Mouse (Mus musculus) B cell, adult 2 months (primary cell): ENCODE measurements around the gene Prkaca.

Experiments
- DNase-seq, 2 experiments: peaks; one replicate each; pipeline ENCODE4 v3.0.0; 2022

Prkaca gene

DNA sequence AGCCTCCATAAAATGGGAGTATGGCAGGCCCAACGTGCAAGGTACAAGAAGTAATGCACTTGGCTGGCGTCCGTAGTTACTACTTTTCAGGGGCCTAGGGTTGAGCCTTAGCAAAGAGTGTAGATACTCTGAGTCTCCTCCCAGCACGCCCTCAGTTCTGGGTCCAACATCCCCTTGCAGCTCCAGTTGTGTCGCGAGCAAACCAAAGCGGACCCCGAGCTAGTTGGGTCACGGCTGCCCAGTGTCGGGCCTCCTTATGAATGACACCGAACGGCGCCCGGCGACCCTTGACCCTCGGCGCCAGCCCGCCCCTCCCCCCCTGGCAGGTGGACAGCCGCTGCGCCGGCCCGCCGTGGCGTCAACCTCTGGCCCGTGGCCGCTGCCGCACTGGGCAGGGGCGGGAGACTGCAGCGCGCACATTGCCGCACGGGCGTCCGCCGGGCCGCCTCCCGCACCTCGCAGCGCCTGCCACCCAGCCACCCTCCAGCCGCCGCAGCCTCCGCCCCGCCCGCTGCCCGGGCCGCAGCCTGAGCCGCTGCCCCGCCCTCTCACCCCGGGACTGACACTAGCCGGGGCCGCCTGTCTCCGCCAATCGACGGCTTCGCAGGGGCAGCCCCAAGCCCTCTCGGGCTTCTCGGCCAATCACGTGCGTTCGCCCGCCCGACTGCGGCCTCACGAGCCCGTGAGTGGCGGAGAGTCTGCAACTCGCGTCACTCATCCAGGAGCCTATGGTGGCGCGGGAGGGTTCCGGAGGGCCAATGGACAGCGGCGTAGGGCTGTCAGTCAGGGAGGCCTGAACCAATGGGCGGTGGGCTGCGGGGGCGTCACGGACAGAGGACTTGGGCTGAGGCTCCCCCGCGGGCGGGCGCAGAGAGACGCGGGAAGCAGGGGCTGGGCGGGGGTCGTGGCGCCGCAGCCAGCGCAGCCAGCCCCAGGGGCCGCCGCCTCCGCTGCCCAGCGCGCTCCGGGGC, at the start of gene Prkaca:
Prkaca (plus strand) TSS at position 844 of the 971 bp plus-strand sequence.
- peak; percentile 94 to 95 for DNase-seq

DNA sequence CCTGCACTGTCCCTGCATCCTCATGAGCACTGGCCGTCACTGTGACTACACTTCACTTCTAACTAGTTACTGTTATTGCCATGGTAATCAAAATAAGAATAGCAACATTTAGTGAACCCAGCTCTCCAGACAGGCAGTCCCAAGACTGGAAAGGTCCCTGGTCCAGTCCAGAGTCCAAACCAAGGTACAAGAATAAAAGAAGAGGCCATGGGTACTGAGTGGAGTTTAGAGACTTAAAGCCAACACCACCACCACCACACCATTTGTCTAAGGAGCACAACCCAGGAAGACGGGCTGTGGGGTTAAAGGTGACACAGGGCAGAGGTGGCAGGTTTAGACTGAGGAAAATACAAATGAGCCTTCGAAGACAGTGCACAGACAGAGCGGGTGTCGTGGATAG, 48.2 kb upstream of the Prkaca start:
- DNase-seq = no peak

DNA sequence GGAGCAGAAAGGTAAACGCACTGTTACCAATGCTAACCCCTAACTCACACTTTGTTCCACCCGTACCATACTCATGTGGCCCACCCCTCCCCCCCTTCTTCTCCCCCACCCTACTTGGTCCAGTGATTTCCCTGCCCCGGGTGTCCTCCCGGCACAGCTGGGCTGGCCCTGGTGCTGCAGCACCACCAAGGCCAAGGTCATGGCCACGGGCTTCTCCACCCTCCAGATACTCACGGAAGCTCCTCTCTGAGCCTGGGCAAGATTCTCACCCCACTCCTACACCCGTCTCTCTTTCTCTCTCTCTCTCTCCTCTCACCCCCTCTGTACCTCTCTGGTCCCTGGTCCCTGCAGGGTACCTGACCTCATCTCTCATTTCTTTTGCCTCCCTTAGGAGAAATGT, 46.5 kb upstream of the Prkaca start:
- no peak for DNase-seq

GRCm38 (mm10) chr8:83934222-83934621, 38.6 kb upstream of the Prkaca start:
- DNase-seq = no peak

- DNase-seq = no peak
These were observed 37.8 kb upstream of the Prkaca start for GRCm38 (mm10) chr8:83934994-83935393.

DNA sequence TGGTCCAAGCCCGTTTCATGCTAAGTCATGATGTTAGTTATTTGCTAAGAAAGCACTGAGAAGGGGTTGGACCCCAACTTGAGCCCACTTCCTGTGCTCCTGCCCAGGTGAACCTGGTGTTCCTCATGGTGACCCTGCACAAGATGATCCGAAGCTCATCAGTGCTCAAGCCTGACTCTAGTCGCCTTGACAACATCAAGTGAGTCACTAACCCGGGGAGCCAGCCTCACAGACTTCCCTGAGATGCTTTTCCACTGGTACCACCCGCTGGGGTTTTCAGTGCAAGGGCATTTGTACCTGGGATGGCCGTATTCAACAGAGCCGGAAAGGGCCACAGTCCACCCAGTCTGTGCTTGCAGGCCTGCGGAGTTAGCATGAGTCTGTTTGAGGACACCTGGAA, 37.4 kb upstream of the Prkaca start:
- DNase-seq = no peak

- no peak for DNase-seq
These were observed 35.1 kb upstream of the Prkaca start for GRCm38 (mm10) chr8:83937645-83938044.

- DNase-seq = no peak
These were observed 34.5 kb upstream of the Prkaca start for GRCm38 (mm10) chr8:83938330-83938729.

- no peak for DNase-seq
These were observed 31.6 kb upstream of the Prkaca start for GRCm38 (mm10) chr8:83941066-83941677.

GRCm38 (mm10) chr8:83942446-83942845, 30.3 kb upstream of the Prkaca start:
- no peak for DNase-seq

GRCm38 (mm10) chr8:83945540-83945939, 27.3 kb upstream of the Prkaca start:
- DNase-seq = no peak

GRCm38 (mm10) chr8:83954749-83955105, 18.1 kb upstream of the Prkaca start:
- DNase-seq = no peak

DNA sequence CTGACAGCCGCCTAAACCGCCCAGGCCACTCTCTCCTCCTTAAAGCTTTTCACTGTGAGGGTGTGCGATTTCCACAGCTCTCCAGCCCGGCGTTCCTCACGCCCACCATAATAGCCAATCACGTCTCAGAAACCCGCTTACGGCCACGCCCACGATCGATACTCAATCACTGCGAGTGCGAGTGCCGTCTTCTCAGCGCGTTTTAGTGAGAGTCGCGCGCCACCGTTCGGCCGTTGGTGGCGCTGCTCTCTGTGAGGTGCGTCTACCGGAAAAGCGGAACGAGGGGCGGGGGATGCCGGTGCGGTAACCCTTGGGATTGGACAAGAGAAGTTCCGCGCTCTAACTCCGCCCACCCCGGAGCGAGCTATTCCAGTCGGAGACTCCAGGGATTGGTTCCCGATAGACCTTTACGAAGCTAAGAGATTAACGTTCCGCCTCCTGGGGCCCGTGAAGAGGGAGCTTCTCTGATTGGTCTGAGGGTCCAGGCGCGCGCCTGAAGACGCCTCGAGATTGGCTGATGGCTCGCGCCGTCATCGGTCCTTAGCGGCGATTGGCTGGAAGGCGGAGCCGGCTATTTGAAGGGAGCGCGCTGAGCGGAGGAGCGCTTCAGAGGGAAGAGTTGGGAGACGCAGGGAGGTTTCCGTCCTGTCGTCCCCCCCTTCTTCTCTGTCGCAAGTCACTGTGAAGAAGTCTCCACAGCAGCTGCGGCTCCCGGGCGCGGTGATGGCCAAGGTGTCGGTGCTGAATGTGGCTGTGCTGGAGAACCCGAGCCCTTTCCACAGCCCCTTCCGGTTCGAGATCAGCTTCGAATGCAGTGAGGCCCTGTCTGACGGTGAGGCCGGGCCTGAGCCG, 17.5 kb upstream of the Prkaca start, which contains the start of the genes Gm10644 and Asf1b:
Gm10644 (minus strand) TSS at position 100 of the 852 bp plus-strand sequence.
Asf1b (plus strand) TSS at position 402 of the 852 bp plus-strand sequence.
- peak; percentile 94 to 96 for DNase-seq

DNA sequence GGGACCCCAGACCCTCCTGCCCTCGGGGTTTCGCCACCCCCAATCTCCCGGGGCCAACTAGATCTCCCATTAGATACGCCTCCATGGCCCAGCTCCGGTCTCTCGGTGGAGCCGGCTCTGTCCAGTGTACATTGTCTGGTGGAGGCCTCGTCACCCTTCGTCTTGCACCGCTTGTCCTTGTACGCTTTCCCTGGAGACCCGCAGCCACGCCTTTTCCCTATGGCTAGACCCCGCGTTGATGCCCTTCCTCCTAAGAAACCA, 16.9 kb upstream of the Prkaca start:
- no peak for DNase-seq

GRCm38 (mm10) chr8:83956789-83957188, 16.0 kb upstream of the Prkaca start:
- DNase-seq = peak; percentile 41 to 45

DNA sequence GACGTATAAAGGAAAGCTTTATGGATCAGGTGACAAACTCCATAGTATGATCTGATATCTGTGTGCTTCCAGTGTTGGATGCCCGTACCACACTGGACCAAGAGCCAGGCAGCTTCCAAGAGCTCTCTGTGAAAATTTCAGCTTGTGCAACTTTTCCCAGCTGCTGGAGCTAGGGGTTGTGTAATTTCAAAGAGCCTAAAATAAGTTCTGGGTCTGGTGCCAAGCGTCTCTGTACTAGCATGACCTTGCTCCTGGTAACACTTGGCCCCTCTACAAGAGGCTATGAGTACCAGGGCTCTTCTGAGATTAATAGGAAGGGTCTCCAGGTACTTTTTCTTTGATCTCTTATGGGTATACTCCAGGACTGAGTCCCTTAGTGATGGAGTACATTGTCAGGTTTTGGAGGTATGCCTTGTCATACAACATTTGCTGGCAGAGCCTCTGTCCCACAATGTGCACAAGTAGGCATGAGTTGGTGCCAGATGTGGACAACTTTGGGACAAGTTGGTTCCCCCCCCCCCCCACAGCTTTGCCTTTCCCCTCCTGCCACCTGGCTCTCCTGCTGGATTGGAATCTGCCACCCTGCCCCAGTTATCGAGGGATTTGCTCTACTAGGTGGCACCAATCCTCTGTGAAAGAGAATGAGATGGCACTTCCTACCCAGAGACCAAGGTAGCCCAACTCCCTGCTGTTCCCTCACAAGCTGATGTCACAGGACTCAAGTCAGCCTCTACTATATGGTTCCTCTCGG, 8.6 kb upstream of the Prkaca start:
- DNase-seq = no peak

- no peak for DNase-seq
These were observed 5.1 kb upstream of the Prkaca start for GRCm38 (mm10) chr8:83967701-83968100.

- no peak for DNase-seq
These were observed 1.7 kb upstream of the Prkaca start for GRCm38 (mm10) chr8:83971121-83971520.

GRCm38 (mm10) chr8:83971661-83972060, 1.1 kb upstream of the Prkaca start:
- DNase-seq = no peak

DNA sequence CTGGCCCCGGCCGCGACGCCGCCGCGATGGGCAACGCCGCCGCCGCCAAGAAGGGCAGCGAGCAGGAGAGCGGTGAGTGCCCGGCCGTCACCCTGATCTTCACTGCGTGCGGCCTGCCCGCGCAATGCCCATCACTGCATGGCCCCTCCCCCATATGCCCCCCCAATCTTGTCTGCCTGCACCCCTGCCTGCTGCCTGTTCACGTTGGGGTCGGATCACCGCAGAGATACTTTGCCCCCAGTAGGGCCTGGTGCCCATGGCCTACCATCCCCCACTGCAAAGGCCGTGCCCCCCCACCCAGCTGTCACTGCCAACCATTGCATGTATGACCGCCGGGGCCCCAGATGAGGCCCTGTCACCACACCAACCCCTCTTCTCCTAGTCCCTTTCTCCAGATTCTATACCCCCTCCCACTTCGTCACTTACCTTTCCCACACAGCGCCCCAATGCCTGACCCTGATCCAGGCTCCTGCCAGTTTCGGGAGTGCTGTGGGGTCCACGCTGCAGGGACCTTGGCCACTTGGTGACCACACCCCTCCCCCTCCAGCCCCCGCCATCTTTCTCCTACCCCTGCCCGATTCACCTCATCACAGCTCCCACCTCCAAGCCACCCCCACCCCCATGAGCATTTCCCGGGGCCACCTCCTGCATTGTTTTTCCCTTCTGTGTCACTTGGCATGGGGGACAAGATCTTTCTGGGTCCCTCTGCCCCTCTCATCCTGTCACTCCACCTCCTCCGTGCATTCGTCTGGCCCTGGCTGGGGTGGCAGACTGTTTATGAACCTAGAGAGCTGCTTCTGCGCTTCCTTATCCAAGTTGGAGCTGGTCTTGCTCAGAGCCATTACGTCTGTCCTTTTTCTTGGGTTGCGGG, 603 bp downstream of the Prkaca start:
- DNase-seq = peak in 1 of 2 experiments; percentile 19

GRCm38 (mm10) chr8:83974521-83974920, 1.7 kb downstream of the Prkaca start:
- no peak for DNase-seq
